Mouse (Mus musculus) heart, postnatal 0 days (tissue): ENCODE measurements at regions not wholly inside any gene's neighbourhood (a gene's known extent, or its start where the extent isn't known, plus 50 kb on each side); places are given as distances from the start of the nearest gene placed in this dataset.

Experiments used
- ATAC-seq: fragments of 200-750 bp; cut with Nextera tagmentation; 2 replicates; pipeline ENCODE4 v1.8.0; 2017; ENCODE audit warnings: low read depth, moderate number of reproducible peaks, moderate library complexity; ENCODE audit not compliant: insufficient read depth
- DNase-seq: peaks from one replicate; pipeline ENCODE4 v3.0.0-alpha.2; 2016; ENCODE audit warnings: low spot score
- H3K27ac ChIP-seq: fragments of 300-500 bp; sonication (generic); 2 replicates; pipeline ENCODE4 v1.5.1; 2014; ENCODE audit warnings: low read depth, mild to moderate bottlenecking
- H3K27me3 ChIP-seq: fragments of 300-500 bp; sonication (generic); 2 replicates; pipeline ENCODE4 v1.6.1; 2014; ENCODE audit warnings: low read length, mixed read lengths; ENCODE audit not compliant: control insufficient read depth, insufficient read depth
- H3K36me3 ChIP-seq: fragments of 300-500 bp; sonication (generic); replicated peaks from 2 replicates; pipeline ENCODE4 v1.6.1; 2014; ENCODE audit warnings: low read length, mixed read lengths; ENCODE audit not compliant: control insufficient read depth, insufficient read depth
- H3K4me1 ChIP-seq: fragments of 300-500 bp; sonication (generic); 2 replicates; pipeline ENCODE4 v1.6.1; 2014; ENCODE audit warnings: antibody characterized with exemption; ENCODE audit not compliant: control insufficient read depth, insufficient read depth
- H3K4me2 ChIP-seq: fragments of 300-500 bp; sonication (generic); 2 replicates; pipeline ENCODE4 v1.6.1; 2014; ENCODE audit warnings: low read depth, mild to moderate bottlenecking, low read length, moderate library complexity
- H3K4me3 ChIP-seq: fragments of 300-500 bp; sonication (generic); 2 replicates; pipeline ENCODE4 v1.5.1; 2014; ENCODE audit warnings: low read depth, low read length
- H3K9ac ChIP-seq: fragments of 300-500 bp; sonication (generic); replicated peaks from 2 replicates; pipeline ENCODE4 v1.6.1; 2014; ENCODE audit warnings: low read depth, low read length, mixed read lengths
- H3K9me3 ChIP-seq: fragments of 300-500 bp; sonication (generic); replicated peaks from 2 replicates; pipeline ENCODE4 v1.6.1; 2016; ENCODE audit warnings: low read length; ENCODE audit not compliant: control insufficient read depth
- CTCF ChIP-seq: IDR thresholded peaks from 2 replicates; pipeline ENCODE4 v1.5.1; 2016; ENCODE audit warnings: antibody characterized with exemption, control low read depth, low read depth
- EP300 ChIP-seq: IDR thresholded peaks from 2 replicates; pipeline ENCODE4 v1.6.1; 2016; ENCODE audit warnings: antibody characterized with exemption, low read depth
- whole genome bisulfite sequencing: fragments of 180-500 bp; shearing (Covaris S2); extraction: QIAGEN DNeasy Blood & Tissue Kit; methylation state at CpG from one replicate; pipeline ENCODE4 v1.1.7; 2014; 5-methylcytosine and 5-hydroxymethylcytosine counted together

DNA sequence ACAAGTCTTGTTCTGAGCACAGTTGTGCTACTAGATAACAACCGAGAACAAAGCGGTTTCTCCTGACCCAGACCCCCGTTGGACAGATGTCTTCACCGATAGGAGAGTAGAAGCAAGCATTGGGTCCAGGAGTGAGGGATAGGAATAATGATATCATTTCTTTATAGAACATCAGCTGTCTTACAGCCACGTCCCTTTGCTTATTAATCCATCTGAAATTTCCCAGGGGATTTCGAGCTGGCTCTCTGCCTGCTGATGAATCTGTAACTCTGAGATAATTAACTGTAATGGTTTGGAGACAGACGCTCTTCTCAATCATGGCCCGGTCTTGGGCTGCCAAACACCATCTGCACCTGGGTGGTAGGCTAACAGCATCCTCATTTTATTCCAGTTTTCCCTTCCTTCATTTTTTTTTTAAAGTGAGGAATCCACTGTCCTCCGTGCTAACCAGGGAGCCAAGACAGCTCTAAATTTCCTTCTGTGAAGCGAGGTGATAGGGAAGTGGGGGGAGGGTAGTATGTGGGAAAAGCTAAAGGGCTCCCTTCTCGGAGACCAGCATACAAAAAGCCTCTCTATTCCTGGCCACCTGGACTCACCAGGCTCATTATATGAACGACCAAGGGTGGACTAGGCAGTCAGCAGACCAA, 75.0 kb upstream of the 1700025G04Rik start:
- TF ChIP-seq EP300 (no peak), CTCF (no peak)
- Histone ChIP-seq H3K4me3 (no peak overlapping the region), H3K4me1 (peaks cover 17% of the 10 kb centered on the region), H3K36me3 (no peaks in the 10 kb centered on the region), H3K4me2 (no peak overlapping the region), H3K9me3 (no peaks in the 10 kb centered on the region), H3K27me3 (no peaks in the 10 kb centered on the region), H3K27ac (no peak overlapping the region), H3K9ac (no peak overlapping the region)
- DNase-seq = no peak
- no peak for ATAC-seq
- WGBS = 46% methylated on average over 12 of the region's 12 CpGs

DNA sequence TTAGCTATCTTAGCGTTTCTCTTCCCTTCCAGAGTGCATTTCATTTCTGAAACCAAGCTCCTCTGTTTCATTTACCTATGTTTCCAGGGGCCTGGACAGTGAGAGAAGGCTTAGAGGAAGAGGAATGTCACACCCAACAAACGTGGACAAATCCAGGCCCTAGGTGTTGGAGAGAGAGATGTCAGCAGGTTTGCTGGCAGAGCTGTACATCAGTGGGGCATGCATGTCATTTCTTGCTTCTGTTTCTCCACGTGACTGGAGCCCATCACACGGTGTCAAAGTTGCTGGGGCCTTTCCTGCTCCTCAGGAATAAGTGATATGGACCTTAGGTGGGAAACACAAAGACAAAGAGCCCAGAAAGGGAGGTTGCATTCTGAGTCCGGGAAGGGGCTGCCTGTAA, 74.3 kb upstream of the 1700025G04Rik start:
- Histone ChIP-seq H3K4me2 (no peak overlapping the region; the same call in 1 of the 2 replicates), H3K4me1 (peaks cover 17% of the 10 kb centered on the region), H3K27me3 (no peaks in the 10 kb centered on the region), H3K9me3 (no peaks in the 10 kb centered on the region), H3K9ac (no peak overlapping the region), H3K4me3 (no peak overlapping the region), H3K36me3 (no peaks in the 10 kb centered on the region), H3K27ac (no peak overlapping the region)
- TF ChIP-seq CTCF (no peak), EP300 (no peak)
- ATAC-seq = peak; percentile 77
- peak; percentile 57 for DNase-seq
- WGBS = 22% methylated on average over 5 of the region's 5 CpGs

DNA sequence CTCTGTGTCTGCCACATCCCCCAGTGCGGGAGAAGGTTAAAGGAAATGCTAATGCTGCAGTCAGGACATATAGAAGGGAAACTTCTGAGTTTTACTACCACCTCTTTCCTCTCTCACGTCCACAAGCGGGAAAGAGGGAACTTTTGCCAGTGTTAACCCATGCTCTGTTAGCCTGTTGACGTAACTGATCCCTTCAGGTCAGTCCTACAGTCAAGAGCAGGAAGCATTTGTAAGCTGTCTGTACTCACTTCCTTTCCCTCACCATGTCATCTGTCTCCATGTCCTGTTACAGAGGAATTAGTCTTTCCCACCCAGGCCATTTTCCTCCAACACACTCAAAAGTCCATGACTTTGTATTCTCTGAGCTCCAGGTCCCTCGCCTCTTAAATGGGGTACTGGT, 62.5 kb upstream of the 1700025G04Rik start:
- Histone ChIP-seq H3K9ac (no peak overlapping the region), H3K27ac (0 out of 2 replicates have a peak overlapping the region, but pooled peaks have one; percentile 15), H3K9me3 (no peaks in the 10 kb centered on the region), H3K36me3 (no peaks in the 10 kb centered on the region), H3K4me1 (no peaks in the 10 kb centered on the region), H3K27me3 (no peaks in the 10 kb centered on the region), H3K4me2 (no peak overlapping the region), H3K4me3 (no peak overlapping the region)
- ATAC-seq (no peak), DNase-seq (no peak)
- TF ChIP-seq EP300 (no peak), CTCF (no peak)
- WGBS = 65% methylated on average over 5 of the region's 5 CpGs

DNA sequence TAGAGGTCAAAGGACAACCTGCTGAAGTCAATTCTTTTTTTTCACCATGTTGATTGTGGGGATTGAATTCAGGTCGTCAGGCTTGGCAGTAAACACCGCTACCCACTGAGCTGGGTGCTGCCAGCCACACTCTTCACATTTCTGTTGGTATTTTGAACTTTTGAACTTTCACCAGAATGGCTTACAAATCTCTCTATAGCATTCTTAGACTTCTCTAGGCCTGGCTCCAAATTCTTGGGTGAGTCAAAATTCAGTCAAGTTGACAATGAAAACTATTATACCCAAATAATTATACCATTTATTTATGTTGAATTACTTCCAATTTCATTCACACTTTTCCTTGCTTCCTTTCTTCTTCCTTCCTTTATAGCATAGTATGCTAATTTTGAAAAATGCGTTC, 58.8 kb upstream of the 1700025G04Rik start:
- Histone ChIP-seq H3K27ac (no peak overlapping the region), H3K4me3 (no peak overlapping the region), H3K4me1 (no peaks in the 10 kb centered on the region), H3K4me2 (no peak overlapping the region), H3K9ac (no peak overlapping the region), H3K36me3 (no peaks in the 10 kb centered on the region), H3K9me3 (0 out of 2 replicates have a peak, but pooled peaks cover 3% of the 10 kb centered on the region), H3K27me3 (no peaks in the 10 kb centered on the region)
- ATAC-seq (no peak), DNase-seq (no peak)
- TF ChIP-seq EP300 = no peak
- no peak for TF ChIP-seq CTCF
- WGBS = 66% methylated on average over 3 of the region's 3 CpGs

DNA sequence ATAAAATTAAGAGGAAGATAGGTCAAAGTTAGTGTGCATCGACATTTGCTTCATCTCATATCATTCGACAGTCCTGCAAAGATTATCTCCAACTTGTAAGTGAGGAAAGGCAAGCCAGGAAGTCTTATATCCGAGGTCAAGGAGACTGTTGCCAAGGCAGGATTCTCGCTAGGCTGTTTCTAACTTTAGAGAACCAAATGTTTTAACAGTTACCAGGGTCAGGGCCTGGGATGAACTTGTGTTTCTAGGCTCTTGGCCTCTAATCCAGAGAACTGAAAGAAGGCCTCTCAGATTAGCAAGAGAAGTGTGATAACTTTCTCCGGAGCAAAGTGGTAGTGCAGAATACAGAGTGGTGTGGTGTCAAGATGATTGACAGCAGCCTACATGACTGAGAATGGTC, 50.2 kb upstream of the 1700025G04Rik start:
- no peak overlapping the region for H3K4me3 ChIP-seq
- H3K9ac ChIP-seq = no peak overlapping the region
- WGBS = 14% methylated on average over 5 of the region's 5 CpGs
- H3K9me3 ChIP-seq = peaks cover 15% of the 10 kb centered on the region
- TF ChIP-seq EP300 = no peak
- TF ChIP-seq CTCF = no peak
- DNase-seq (no peak), ATAC-seq (no peak)
- H3K4me2 ChIP-seq = no peak overlapping the region
- no peaks in the 10 kb centered on the region for H3K36me3 ChIP-seq
- H3K27ac ChIP-seq = no peak overlapping the region
- H3K27me3 ChIP-seq = no peaks in the 10 kb centered on the region
- H3K4me1 ChIP-seq = peaks cover 7% of the 10 kb centered on the region; the same call in 1 of the 2 replicates
